Mouse (Mus musculus) layer of hippocampus, adult 18-20 months (tissue): ENCODE measurements around the gene Anxa3. TPM values are rescaled to one million over a fixed set of nuclear protein-coding genes. Genes with fewer than 3 reads are reported as not detected.

ENCODE experiments used
- DNase-seq, 2 experiments: peaks; one replicate each; pipeline ENCODE4 v3.0.0; 2022; ENCODE audit warnings: low spot score in 2 of 2
- long read RNA-seq: library from polyadenylated mRNA; stranded (forward); transcript quantifications from one replicate; pipeline ENCODE4 v2.0.0, GENCODE M21; 2021
- total RNA-seq, 2 experiments: library from RNA; stranded (reverse); gene quantifications; 2 replicates each; pipeline ENCODE4 v1.2.3; 2021

Anxa3 gene
- 10 to 100 TPM; 12.0 to 13.5 TPM for total RNA-seq
- long read RNA-seq, transcript Anxa3-201 (13 exons, 1,595 nt): major isoform, 9 of 10 reads
- long read RNA-seq, partial matches to known transcripts: 0 of 10 reads
- long read RNA-seq, other reads (novel, unspliced or antisense): 1 of 10 reads

- no peak for DNase-seq
Measured at GRCm38 (mm10) chr5:96792936-96793718, at the start of gene Anxa3. Gene Anxa3 (plus strand): TSS chr5:96793339.

- no peak for DNase-seq
Measured at GRCm38 (mm10) chr5:96747195-96747984, 45.7 kb upstream of the Anxa3 start.

GRCm38 (mm10) chr5:96757615-96758014 lies 35.5 kb upstream of the Anxa3 start:
- DNase-seq: no peak

GRCm38 (mm10) chr5:96762021-96762420 lies 31.1 kb upstream of the Anxa3 start:
- DNase-seq: no peak

- peak; percentile 69 to 87 for DNase-seq
Measured at GRCm38 (mm10) chr5:96768846-96769471, 24.2 kb upstream of the Anxa3 start.

GRCm38 (mm10) chr5:96783506-96784288 lies 9.4 kb upstream of the Anxa3 start:
- DNase-seq: no peak

- no peak for DNase-seq
Measured at GRCm38 (mm10) chr5:96785096-96785495, 8.0 kb upstream of the Anxa3 start.

GRCm38 (mm10) chr5:96792422-96792821 lies 717 bp upstream of the Anxa3 start:
- no peak for DNase-seq

- no peak for DNase-seq
Measured at GRCm38 (mm10) chr5:96793953-96794635, 955 bp downstream of the Anxa3 start.

GRCm38 (mm10) chr5:96795752-96796151 lies 2.6 kb downstream of the Anxa3 start:
- DNase-seq: no peak

- DNase-seq: no peak
Measured at GRCm38 (mm10) chr5:96797465-96797864, 4.3 kb downstream of the Anxa3 start.

GRCm38 (mm10) chr5:96799165-96799564 lies 6.0 kb downstream of the Anxa3 start:
- DNase-seq: no peak

- DNase-seq: no peak
Measured at GRCm38 (mm10) chr5:96799969-96800368, 6.8 kb downstream of the Anxa3 start.

- no peak for DNase-seq
Measured at GRCm38 (mm10) chr5:96802185-96802584, 9.0 kb downstream of the Anxa3 start.

- no peak for DNase-seq
Measured at GRCm38 (mm10) chr5:96803091-96803490, 10.0 kb downstream of the Anxa3 start.

- no peak for DNase-seq
Measured at GRCm38 (mm10) chr5:96804304-96804703, 11.2 kb downstream of the Anxa3 start.

GRCm38 (mm10) chr5:96804813-96805212 lies 11.7 kb downstream of the Anxa3 start:
- DNase-seq: no peak

- DNase-seq: peak in 1 of 2 experiments; percentile 14
Measured at GRCm38 (mm10) chr5:96810620-96811019, 17.5 kb downstream of the Anxa3 start.

- no peak for DNase-seq
Measured at GRCm38 (mm10) chr5:96824769-96825327, 31.7 kb downstream of the Anxa3 start.

GRCm38 (mm10) chr5:96827176-96827575 lies 34.0 kb downstream of the Anxa3 start:
- no peak for DNase-seq
